Mouse (Mus musculus) hindbrain, embryonic 11.5 days (tissue): ENCODE results near the gene Qrich1. TPM values are rescaled to one million over a fixed set of nuclear protein-coding genes. Genes with fewer than 3 reads are reported as not detected.
A peak's percentile ranks its signal among the peaks of the same experiment; 100 is the strongest.

Source experiments
- ATAC-seq: fragments of 200-750 bp; cut with Nextera tagmentation; 2 replicates; pipeline ENCODE4 v1.8.0; 2017; ENCODE audit warnings: mild to moderate bottlenecking, moderate TSS enrichment, moderate library complexity; ENCODE audit not compliant: low FRiP score
- DNase-seq: peaks from one replicate; pipeline ENCODE4 v3.0.0-alpha.2; 2015; ENCODE audit warnings: low spot score
- H3K27ac ChIP-seq: fragments of 300-500 bp; sonication (generic); 2 replicates; pipeline ENCODE4 v1.5.1; 2014; ENCODE audit warnings: mild to moderate bottlenecking, low read depth, low read length
- H3K27me3 ChIP-seq: fragments of 300-500 bp; sonication (generic); 2 replicates; pipeline ENCODE4 v1.6.1; 2014; ENCODE audit warnings: mild to moderate bottlenecking, low read length, moderate library complexity, mixed read lengths; ENCODE audit not compliant: control insufficient read depth, insufficient read depth
- H3K36me3 ChIP-seq: fragments of 300-500 bp; sonication (generic); 2 replicates; pipeline ENCODE4 v1.6.1; 2014; ENCODE audit warnings: mild to moderate bottlenecking, low read length, moderate library complexity, mixed read lengths; ENCODE audit not compliant: control insufficient read depth, insufficient read depth
- H3K4me1 ChIP-seq: fragments of 300-500 bp; sonication (generic); replicated peaks from 2 replicates; pipeline ENCODE4 v1.6.1; 2014; ENCODE audit warnings: low read length, mixed read lengths; ENCODE audit not compliant: control insufficient read depth, insufficient read depth
- H3K4me2 ChIP-seq: fragments of 300-500 bp; sonication (generic); replicated peaks from 2 replicates; pipeline ENCODE4 v1.6.1; 2014; ENCODE audit warnings: mild to moderate bottlenecking, low read depth, low read length
- H3K4me3 ChIP-seq: fragments of 300-500 bp; sonication (generic); 2 replicates; pipeline ENCODE4 v1.5.1; 2014; ENCODE audit warnings: low read depth, low read length
- H3K9ac ChIP-seq: fragments of 300-500 bp; sonication (generic); 2 replicates; pipeline ENCODE4 v1.6.1; 2014; ENCODE audit warnings: low read depth, low read length
- H3K9me3 ChIP-seq: fragments of 300-500 bp; sonication (generic); 2 replicates; pipeline ENCODE4 v1.6.1; 2016; ENCODE audit warnings: low read length; ENCODE audit not compliant: control insufficient read depth
- WGBS: fragments of 180-500 bp; shearing (Covaris S2); extraction: QIAGEN DNeasy Blood & Tissue Kit; methylation state at CpG from one replicate; pipeline ENCODE4 v1.1.7; 2014; 5-methylcytosine and 5-hydroxymethylcytosine counted together
- polyA plus RNA-seq: library from polyadenylated mRNA; unstranded; fragments of >200 nt; fragmentation: Nextera tagmentation; extraction: Ambion mirVana; gene quantifications from 2 replicates; pipeline ENCODE4 v1.2.1, GENCODE M21; 2014

Qrich1 gene
- polyA plus RNA-seq, 1 experiment from 2014 or later: 154 TPM

- Histone ChIP-seq H3K36me3 (peaks cover 16% of the 10 kb centered on the region), H3K4me1 (peaks cover 10% of the 10 kb centered on the region; the same call in 1 of the 2 replicates), H3K4me2 (peak within 1 kb of the TSS; percentile 59), H3K9me3 (no peaks in the 10 kb centered on the region), H3K27me3 (no peaks in the 10 kb centered on the region), H3K9ac (peak within 1 kb of the TSS; percentile 83), H3K27ac (peak within 1 kb of the TSS; percentile 87), H3K4me3 (peak within 1 kb of the TSS; percentile 88)
- under 1% methylated on average over 61 of the region's 69 CpGs for WGBS
- peak; percentile 93 for ATAC-seq
- DNase-seq: peak; percentile 97
These were observed 25.9 kb upstream of the Qrich1 start, which contains the start of gene Usp19 for GRCm38 (mm10) chr9:108490559-108491285. Usp19 (plus strand) TSS chr9:108490602.

- H3K36me3 ChIP-seq: peaks cover 20% of the 10 kb centered on the region
- H3K27me3 ChIP-seq: no peaks in the 10 kb centered on the region
- peaks cover 10% of the 10 kb centered on the region; the same call in 1 of the 2 replicates for H3K4me1 ChIP-seq
- ATAC-seq (no peak), DNase-seq (no peak)
- 13% methylated on average over 12 of the region's 12 CpGs for WGBS
- peak overlapping the region; percentile 59 for H3K4me2 ChIP-seq
- no peaks in the 10 kb centered on the region for H3K9me3 ChIP-seq
- H3K4me3 ChIP-seq: peak overlapping the region; percentile 88
- H3K9ac ChIP-seq: peak overlapping the region; percentile 83
- H3K27ac ChIP-seq: peak overlapping the region; percentile 87
These were observed 25.4 kb upstream of the Qrich1 start for GRCm38 (mm10) chr9:108491286-108491580.

GRCm38 (mm10) chr9:108492043-108492750 lies 24.4 kb upstream of the Qrich1 start:
- ATAC-seq (no peak), DNase-seq (no peak)
- Histone ChIP-seq H3K4me2 (peak overlapping the region; percentile 59), H3K27me3 (no peaks in the 10 kb centered on the region), H3K4me3 (peak overlapping the region; percentile 88; the same call in 1 of the 2 replicates), H3K36me3 (peaks cover 20% of the 10 kb centered on the region), H3K9ac (peak overlapping the region; percentile 7; the same call in 1 of the 2 replicates), H3K27ac (no peak overlapping the region), H3K9me3 (no peaks in the 10 kb centered on the region), H3K4me1 (peaks cover 10% of the 10 kb centered on the region; the same call in 1 of the 2 replicates)
- WGBS: 89% methylated on average over 16 of the region's 16 CpGs

GRCm38 (mm10) chr9:108493246-108493645 lies 23.4 kb upstream of the Qrich1 start:
- Histone ChIP-seq H3K4me3 (no peak overlapping the region), H3K4me2 (no peak overlapping the region), H3K9me3 (no peaks in the 10 kb centered on the region), H3K9ac (no peak overlapping the region), H3K4me1 (peaks cover 10% of the 10 kb centered on the region; the same call in 1 of the 2 replicates), H3K36me3 (peaks cover 23% of the 10 kb centered on the region), H3K27me3 (no peaks in the 10 kb centered on the region), H3K27ac (no peak overlapping the region)
- WGBS: 96% methylated on average over 8 of the region's 8 CpGs
- DNase-seq: no peak
- ATAC-seq: no peak

GRCm38 (mm10) chr9:108494146-108494825 lies 22.3 kb upstream of the Qrich1 start:
- 97% methylated on average over 19 of the region's 19 CpGs for WGBS
- peaks cover 34% of the 10 kb centered on the region for H3K36me3 ChIP-seq
- H3K27ac ChIP-seq: no peak overlapping the region
- no peak overlapping the region; the same call in 1 of the 2 replicates for H3K4me3 ChIP-seq
- H3K27me3 ChIP-seq: no peaks in the 10 kb centered on the region
- DNase-seq (no peak), ATAC-seq (no peak)
- no peaks in the 10 kb centered on the region for H3K9me3 ChIP-seq
- peaks cover 10% of the 10 kb centered on the region; the same call in 1 of the 2 replicates for H3K4me1 ChIP-seq
- no peak overlapping the region for H3K4me2 ChIP-seq
- no peak overlapping the region for H3K9ac ChIP-seq

GRCm38 (mm10) chr9:108494905-108495304 lies 21.7 kb upstream of the Qrich1 start:
- H3K27ac ChIP-seq: no peak overlapping the region
- 83% methylated on average over 10 of the region's 10 CpGs for WGBS
- no peak for ATAC-seq
- no peak for DNase-seq
- no peak overlapping the region for H3K4me2 ChIP-seq
- H3K36me3 ChIP-seq: peaks cover 37% of the 10 kb centered on the region
- H3K9ac ChIP-seq: no peak overlapping the region
- no peaks in the 10 kb centered on the region for H3K27me3 ChIP-seq
- no peaks in the 10 kb centered on the region for H3K9me3 ChIP-seq
- H3K4me3 ChIP-seq: no peak overlapping the region
- H3K4me1 ChIP-seq: peaks cover 8% of the 10 kb centered on the region; the same call in 1 of the 2 replicates

GRCm38 (mm10) chr9:108499231-108499630 lies 17.4 kb upstream of the Qrich1 start:
- ATAC-seq (no peak), DNase-seq (no peak)
- H3K27ac ChIP-seq: no peak overlapping the region
- H3K36me3 ChIP-seq: peaks cover 42% of the 10 kb centered on the region
- no peaks in the 10 kb centered on the region for H3K27me3 ChIP-seq
- H3K4me1 ChIP-seq: no peaks in the 10 kb centered on the region
- 95% methylated on average over 7 of the region's 7 CpGs for WGBS
- no peak overlapping the region for H3K4me3 ChIP-seq
- no peak overlapping the region for H3K9ac ChIP-seq
- no peak overlapping the region for H3K4me2 ChIP-seq
- H3K9me3 ChIP-seq: no peaks in the 10 kb centered on the region

GRCm38 (mm10) chr9:108499943-108500342 lies 16.7 kb upstream of the Qrich1 start:
- DNase-seq: no peak
- 96% methylated on average over 15 of the region's 15 CpGs for whole genome bisulfite sequencing
- no peak overlapping the region for H3K4me2 ChIP-seq

More at GRCm38 (mm10) chr9:108499943-108500342, 16.7 kb upstream of the Qrich1 start:
- ATAC-seq: no peak
- Histone ChIP-seq H3K36me3 (peaks cover 36% of the 10 kb centered on the region), H3K9me3 (no peaks in the 10 kb centered on the region), H3K27ac (no peak overlapping the region), H3K4me1 (no peaks in the 10 kb centered on the region), H3K9ac (no peak overlapping the region), H3K4me3 (no peak overlapping the region), H3K27me3 (no peaks in the 10 kb centered on the region)
